Mouse (Mus musculus) neutrophil, adult 5-6 weeks (primary cell): Measurements from ENCODE around the gene Slc35b2. TPM values are rescaled to one million over a fixed set of nuclear protein-coding genes. Genes with fewer than 3 reads are reported as not detected.
A peak's percentile ranks its signal among the peaks of the same experiment; 100 is the strongest.

Source experiments
- ATAC-seq: fragments of 151-379, 151-347 bp; 2 replicates; pipeline ENCODE4 v1.8.0; 2017; ENCODE audit warnings: mild to moderate bottlenecking, moderate TSS enrichment; ENCODE audit not compliant: insufficient number of reproducible peaks, poor library complexity, low FRiP score, severe bottlenecking; ENCODE audit errors: extremely low read depth
- total RNA-seq: library from RNA; stranded (forward); fragments of 200-1000 nt; gene quantifications from 2 replicates; pipeline ENCODE4 v1.2.3, GENCODE M21; 2017

Gene Slc35b2
- total RNA-seq = 17.7 and 24.6 TPM in 2 replicates

DNA sequence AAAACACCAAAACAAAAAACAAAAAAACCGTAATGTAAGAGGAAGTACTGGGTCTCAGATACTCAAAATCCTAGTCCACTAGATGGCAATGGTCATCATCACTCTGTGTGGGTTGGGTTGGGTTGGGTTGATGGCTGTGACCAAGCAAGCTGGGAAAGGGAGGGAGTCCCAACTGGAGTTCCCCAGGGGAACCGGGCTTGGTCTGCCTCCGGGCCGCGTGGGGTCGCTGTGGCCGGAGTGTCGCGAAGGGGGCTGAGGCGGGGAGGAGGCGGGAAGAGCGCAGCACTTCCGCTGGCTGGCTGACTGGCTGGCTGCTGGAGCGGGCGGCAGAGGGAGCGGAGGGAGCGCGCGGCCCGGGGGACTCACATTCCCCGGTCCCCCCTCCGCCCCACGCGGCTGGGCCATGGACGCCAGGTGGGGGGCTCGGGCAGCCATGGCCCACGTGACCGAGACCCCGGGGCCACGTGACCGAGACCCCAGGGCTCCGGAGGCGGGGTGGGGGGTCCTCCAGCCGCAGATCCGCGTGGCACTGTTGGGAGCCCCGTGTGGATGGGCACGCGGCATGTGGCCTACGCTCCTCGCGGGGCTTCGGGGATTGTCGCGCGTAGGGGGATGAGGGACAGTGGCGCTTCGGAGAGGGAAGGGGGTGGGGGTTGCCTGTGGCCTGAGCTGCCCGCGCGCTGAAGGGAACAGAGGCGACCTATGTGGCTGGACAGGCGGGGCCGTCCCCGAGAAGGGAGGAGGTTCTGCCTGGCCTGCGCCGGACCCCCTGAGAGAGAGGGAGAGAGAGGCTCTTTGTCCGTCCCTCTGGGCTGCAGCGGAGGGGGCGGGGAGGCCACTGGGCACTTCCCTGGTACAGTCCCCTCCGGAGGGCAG is at the start of gene Slc35b2:
Gene Slc35b2, plus strand, starts transcription at position 220 of the 876 bp plus-strand sequence.
- peak; percentile 73 for ATAC-seq

DNA sequence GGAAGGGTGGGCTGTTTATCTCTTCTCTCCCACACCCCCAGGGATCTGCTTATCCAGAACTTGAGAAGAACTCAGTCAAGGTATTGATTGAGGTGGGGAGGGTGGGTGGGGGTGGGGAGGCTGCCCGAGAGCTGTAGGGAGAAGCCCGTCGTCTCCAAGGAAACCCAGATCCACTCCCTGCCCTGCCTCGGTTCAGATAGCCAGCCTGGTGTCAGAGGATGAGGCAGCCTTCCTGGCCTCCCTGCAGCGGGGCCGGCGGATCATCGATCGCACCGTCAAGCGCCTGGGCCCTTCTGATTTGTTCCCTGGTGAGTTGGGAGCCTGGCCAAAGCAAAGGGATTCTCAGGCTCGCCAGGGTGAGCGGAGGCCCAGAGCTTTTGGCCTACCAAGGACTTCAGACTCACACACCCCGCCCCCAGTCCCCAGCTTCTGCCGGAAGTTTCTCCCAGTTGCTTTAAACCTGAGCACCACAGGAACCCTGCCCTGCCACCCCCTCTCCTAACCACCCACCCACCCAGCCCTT is 48.4 kb upstream of the Slc35b2 start:
- ATAC-seq = no peak

DNA sequence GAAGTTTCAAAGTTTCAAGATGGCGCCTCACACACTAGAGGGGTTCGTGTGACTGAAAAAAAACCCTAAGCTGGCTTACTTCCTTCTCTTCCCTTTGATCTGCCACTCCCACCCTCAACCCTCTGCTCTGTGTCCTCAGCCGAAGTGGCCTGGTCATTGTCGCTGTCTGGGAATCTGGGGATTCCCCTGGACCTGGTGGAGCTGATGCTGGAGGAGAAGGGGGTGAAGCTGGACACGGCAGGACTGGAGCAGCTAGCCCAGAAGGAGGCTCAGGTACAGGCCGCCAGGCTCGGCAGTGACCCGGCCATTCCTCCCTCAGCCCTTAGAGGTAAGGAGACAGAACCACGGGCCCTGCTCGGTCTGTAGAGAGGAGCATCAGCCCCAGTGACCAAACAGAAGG is 47.9 kb upstream of the Slc35b2 start:
- ATAC-seq = no peak

DNA sequence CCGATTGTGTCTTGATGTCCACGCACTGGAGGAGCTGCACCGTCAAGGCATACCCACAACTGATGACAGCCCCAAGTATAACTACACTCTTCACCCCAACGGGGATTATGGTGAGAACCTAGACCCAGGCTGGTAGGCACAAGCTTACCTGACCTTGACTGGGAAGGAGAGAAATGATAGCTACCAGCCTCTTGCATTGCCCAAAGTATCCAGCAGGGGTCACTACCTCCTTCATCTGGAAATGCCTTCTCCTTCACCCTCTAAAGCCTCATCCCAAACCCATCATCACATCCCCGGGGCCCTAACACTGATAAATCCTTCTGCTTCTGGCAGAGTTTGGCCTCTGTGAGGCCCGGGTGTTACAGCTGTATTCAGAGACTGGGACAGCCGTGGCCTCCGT is 47.2 kb upstream of the Slc35b2 start:
- peak; percentile 59 for ATAC-seq

DNA sequence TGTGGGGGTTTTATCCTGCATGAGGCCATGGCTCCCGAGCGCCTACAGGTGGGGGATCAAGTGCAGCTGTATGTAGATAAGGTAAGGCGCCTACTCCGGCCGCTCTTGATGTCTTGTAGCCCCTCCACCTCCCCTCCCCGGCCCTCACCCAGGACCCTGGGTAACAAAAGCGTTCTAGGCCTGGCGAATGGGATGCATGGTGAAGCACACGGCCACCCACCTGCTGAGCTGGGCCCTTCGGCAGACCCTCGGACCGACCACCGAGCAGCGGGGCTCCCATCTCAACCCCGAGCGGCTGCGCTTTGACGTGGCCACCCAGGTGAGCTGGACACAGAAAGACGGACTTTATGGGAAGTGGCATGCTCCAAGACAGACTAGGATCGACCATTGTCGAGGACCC is 46.5 kb upstream of the Slc35b2 start:
- no peak for ATAC-seq

DNA sequence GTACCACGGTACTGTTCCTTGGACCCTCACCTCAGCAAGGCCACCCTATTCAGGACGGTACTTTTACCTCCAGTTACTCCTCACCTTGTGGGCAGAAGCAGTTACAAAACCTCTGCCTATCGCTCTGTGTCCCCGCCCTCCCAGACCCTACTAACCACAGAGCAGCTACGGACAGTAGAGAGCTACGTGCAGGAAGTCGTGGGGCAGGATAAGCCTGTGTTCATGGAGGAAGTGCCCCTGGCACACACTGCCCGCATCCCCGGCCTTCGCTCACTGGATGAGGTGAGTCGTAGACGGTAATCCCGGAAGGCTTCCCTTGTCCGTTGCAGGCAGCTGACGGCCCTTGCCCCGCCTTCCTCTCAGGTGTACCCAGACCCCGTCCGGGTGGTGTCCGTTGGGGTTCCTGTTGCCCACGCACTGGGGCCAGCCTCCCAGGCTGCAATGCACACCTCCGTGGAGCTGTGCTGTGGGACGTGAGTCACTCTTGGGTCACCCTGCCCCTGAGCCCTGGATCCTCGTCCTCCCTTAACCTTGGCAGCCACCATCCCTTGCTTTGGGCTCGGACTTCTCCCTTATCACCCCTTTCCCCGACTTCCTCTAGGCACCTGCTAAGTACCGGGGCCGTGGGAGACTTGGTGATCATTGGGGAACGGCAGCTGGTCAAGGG is 46.0 kb upstream of the Slc35b2 start:
- no peak for ATAC-seq

DNA sequence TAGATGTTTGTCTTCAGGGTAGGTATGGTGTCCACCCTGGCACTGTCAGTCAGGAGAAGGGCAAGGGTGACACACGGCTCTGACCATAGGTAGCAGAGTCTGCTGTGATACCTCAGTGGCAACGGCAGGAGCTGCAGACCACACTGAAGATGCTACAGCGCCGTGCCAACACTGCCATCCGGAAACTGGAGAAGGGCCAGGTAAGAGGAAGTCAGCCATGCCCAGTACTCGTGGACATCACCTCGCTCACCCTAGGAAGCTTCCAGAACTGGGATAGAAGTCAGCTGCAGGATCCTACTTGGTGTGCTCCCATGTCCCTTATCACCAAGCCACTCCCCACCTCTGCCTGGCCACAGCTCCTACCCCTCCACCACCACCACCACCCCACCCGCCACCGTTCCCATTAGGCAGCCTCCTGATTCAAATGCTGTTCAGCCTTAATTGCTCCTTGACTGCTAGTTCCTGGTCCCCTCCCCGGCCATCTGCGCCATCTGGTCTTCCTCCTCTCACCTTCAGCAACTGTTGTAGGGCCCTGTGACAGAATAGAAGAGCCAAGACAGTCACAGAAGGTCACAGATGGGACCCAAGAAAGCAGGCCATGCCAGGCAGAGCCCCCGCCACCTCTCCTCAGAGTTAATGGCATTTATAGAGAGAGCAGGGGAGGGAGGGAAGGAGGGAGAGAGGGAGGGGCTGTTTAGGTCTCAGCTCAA is 44.8 kb upstream of the Slc35b2 start:
- no peak for ATAC-seq

DNA sequence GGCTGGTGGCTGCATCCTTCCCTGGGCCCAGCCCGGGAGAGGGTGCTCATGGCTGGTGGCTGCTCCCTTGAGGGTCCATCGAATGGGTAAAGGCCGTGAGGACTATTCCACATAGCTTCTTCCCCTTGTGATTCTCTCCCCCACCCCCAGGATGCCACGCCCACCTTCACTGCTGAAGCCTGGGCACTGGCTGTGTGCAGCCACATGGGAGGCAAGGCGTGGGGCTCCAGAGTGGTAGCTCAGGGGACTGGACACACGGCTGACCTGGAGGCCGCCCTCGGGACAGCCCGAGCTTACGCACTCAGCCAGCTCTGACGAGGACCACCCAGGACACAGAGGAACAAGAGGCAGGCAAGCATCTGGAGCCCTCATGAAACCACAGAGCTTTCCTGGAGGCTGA is 43.5 kb upstream of the Slc35b2 start:
- ATAC-seq = no peak

DNA sequence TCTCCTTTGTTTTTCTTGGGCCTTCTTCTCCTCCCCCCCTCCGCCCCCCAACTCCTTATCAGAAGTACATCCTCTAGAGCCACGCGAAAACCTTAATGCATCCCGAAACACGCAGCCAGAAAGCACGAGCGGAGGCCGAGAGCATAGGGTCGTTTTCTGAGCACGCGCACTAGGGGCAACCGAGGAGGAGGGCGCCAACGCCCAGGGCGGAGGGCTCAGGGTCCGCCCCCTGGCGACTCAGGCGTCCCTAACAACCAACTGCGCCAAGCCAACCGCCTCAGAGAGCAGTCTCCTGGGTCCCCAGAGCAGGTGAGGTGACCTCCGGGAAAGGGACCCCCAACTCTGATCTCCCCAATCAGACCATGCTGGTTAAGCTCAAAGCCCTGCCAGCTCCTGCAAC is 40.4 kb upstream of the Slc35b2 start, which contains the start of gene Tcte1:
Gene Tcte1, plus strand, starts transcription at position 172 of the 400 bp plus-strand sequence.
- ATAC-seq = no peak

DNA sequence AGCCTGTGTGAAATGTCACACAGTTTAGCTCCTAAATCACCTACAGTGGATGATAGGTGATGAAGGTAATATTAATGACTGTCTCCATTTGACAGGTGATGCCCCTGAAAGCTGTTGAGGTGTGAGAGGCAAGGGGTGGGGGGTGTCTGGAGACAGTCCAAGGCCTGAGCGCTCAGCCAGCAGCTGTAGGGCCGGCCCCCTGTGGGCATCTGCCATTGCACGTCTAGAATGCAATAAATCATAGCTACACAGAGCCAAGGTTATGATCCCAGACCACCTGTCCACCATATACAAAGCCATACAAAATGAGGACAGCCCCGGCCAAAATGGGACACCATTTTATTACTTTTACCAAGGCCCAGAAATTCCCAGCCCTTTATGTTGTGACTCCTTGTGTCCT is 38.7 kb upstream of the Slc35b2 start:
- ATAC-seq = no peak

DNA sequence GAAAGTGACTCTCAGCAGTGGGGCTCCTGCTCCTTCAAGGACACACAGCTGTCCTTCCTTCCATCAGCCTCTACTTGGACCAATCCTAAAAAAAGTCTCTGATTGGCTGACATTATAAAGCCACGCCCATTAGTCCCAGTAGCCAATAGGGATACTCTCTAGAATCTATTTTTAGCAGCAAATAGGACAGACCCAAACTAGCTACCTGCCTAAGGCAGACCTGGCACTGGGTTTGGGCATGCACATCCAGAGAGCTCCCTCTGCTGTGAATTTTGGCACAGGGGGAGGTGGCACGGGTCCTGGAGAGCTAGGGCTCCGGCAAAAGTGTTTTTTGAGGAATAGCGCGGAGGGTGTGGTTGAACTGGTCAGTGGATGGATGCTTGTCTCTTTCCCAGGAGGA is 37.1 kb upstream of the Slc35b2 start:
- ATAC-seq = no peak

DNA sequence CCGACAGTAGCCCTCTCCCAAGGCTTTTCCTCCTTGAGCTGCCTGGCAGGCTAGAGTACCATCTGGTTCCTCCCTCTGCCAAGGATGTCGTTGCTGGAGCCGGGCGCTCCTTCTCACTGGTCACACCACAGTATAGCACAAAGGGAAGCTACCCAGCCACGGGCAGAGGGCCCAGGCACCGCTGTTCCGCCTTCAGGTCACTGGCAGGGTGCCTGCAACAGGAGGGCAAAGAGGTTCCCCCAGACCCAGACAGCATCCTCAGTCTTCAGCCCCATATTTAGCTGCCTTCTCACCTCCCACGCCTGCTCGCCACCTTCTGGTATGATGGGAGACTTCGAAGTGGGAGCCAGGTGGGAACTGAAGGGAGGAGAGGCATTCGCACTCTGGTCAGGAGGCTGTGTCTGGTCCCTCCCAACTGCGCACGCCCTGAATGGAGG is 33.3 kb upstream of the Slc35b2 start:
- ATAC-seq = no peak

DNA sequence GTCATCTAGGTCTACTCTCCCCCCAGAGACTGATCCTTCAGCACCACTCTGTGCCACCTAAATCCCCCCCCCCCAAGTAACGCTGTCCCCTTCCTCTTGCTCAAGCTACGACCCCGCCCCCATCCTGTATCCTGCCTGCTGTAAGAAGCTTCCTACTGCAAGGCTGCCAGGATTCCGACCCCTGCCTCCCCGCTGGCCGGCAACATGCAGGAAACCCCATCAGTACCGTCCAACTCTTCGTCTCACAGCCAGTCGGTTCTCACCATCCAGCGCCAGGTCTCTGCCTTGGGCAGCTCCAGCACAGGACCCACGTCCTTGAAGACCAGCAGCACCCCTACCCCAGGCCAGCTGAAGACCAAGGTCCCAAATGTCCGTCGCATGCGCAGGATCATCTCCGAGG is 30.8 kb upstream of the Slc35b2 start:
- ATAC-seq = no peak

DNA sequence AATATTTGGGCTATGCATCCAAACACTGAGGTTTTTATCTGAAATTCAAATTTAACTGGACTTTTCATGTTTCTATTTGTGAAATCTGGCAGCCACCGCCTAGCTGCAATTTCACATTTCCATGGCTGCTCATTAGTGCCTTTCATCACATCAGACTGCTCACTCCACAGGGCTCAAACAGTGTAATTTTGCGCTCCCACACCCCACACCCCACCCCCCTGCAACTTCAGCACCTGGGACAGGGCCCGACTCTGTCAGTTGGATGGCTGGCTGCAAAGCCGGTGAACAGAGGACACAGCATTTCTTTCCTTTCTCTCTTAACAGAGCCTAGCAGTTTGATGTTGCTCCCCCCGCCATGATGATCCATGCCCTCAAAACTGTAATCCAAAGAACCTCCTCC is 27.4 kb upstream of the Slc35b2 start:
- no peak for ATAC-seq

DNA sequence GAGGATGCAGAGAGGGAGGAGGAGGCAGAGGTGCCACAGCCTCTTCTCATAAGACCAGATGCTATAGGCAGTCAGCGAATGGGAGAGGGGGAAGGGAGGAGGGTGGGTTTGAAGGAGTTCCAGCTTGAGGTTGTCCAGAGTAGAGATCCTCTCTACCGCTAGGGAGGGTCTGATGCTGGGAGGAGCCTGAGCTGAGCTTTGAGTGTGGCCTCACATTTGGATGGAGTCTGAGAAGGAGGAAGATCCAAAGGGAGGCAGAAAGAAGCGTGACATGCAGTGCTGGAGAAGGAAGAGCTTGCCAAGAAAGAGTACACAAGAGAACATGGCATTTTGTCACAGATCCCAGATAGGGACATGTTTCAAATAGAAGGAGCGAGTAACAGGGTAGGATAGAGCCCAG is 25.3 kb upstream of the Slc35b2 start:
- no peak for ATAC-seq

DNA sequence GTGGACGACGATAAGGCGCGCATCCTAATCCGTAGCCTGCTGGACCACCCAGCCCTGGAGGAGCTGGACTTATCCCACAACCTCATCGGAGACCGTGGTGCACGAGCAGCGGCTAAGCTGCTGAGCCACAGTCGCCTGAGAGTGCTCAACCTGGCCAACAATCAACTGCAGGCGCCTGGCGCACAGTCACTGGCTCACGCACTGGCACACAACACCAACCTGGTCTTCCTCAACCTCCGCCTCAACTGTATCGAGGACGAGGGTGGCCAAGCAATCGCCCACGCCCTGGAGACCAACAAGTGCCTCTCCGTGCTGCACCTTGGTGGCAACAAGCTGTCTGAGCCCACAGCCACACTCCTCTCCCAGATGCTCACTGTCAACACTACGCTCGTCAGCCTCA is 24.0 kb upstream of the Slc35b2 start:
- no peak for ATAC-seq

DNA sequence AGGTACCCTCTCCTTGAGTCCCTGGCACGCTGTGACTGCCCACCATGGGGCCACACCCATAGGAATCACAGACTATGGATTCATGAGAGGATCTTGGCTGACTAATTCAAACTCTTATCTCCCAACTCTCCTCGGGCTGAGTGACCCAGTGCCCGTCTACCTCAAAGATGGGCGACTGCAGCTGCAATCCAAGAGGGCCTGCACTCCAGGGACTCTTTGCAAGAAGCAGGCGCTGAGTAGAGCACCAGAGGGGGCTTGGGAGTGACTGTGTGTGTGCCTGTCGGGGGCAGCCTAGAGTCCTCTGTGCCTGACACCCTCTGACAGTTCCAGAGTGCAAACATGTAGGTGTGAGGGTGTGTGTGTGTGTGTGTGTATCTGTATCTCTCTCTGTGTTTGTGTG is 21.5 kb upstream of the Slc35b2 start:
- ATAC-seq = no peak

DNA sequence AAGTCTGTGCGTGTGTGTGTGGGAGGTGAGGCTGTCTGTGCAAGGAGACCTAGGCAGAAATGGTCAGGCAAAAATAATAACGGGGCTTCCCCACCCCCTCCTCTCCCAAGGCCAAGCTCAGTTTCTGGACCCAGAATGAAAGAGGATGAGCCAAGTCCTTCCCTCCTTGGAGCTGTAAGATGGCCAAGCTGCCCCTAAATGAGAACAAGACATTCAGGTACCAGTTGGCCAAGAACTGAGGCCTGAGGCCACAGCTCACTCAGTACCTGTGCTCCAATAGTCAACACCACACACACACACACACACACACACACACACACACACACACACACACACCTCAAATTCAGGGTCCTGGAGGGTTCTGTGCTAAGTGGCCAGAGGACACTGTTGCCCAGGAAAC is 21.0 kb upstream of the Slc35b2 start:
- no peak for ATAC-seq

DNA sequence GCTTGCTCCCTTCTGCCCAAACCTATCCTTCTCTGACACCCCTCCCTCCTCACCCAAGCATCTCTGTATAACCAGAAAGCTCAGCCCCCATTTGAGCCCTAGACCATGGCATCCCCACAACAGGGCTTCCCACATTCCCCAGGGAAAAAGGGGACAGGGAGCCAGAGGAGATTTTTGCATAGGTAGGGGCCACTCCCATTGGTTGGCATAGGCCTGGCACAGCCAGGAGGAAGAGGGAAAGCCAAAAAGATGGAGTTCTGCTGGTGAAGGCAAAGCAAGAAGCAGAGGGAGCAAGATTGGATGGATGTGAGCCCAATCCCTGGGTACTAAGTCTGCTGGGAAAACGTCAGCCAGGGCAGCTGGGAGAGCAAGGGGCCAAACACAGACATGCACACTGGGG is 20.6 kb upstream of the Slc35b2 start:
- ATAC-seq = no peak
